In the genomic region with DNA sequence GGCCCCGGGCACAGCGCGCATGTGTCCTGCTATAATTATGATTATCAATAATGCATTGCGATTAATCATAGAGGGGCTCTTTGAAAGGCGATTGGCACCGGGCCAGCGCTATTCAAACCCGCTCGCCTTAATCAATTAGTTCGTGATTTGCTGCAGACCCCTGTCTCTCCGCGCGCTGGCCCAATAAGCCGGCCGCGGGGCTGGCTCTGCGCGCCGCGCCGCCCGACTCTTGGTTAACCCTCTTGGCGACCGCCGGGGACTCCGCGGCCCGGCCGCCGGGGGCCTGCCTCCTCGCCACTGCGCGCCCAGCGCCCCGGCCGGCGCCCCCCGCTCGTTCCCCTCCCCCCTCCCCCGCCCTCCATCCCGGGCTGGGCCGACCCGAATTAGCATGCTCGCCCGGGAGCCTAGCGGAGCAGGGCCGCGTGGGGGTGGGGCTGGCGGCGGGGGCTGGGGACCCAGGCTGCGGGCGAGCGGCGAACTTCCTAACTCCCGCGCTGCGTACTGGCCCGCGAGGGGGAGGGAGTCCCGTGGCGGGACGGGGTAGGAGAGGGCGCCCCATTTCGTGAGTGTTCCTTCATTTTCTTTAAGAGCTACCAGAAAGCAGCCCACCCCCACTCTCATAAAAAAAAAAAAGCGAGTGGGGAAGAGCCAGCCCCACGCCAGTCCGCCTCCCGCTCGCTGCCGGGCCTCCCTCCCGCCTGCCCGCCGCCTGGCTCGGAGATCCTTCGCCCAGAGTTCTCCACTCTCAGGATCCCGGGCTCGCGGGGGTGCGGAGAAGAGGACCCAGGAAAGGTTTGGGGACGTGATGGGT, we compare ENCODE assay signal across 9 mouse cellular contexts. TPM values are rescaled to one million over a fixed set of nuclear protein-coding genes. Genes with fewer than 3 reads are reported as not detected.
A peak's percentile ranks its signal among the peaks of the same experiment; 100 is the strongest.
DNase-seq lines count a peak whose midpoint lies in the region; ATAC-seq and TF ChIP-seq lines count a peak whose summit lies in the region.
"Had no signal": no experiment of that assay in that cellular context is flagged by ENCODE, and none has a peak within 500 bp of the region (broad histone marks: within the 10 kb centered on the region; RNA-seq: fewer than 3 reads in every experiment).

No protein-coding gene starts in this region.

- H3K4me2 ChIP-seq in embryonic facial prominence, embryonic 14.5 days (ENCODE audit: low read depth, low read length): peak overlapping the region; percentile 86
- peak overlapping the region; percentile 54 for H3K4me2 ChIP-seq in liver, embryonic 16.5 days (ENCODE audit: low read depth, low read length)

- TF ChIP-seq POLR2A in small intestine, adult 2 months (IDR thresholded peaks at IDR 0.05; ENCODE audit: low read depth, low read length): no peak

- 1% methylated on average over 23 of the region's 80 CpGs for WGBS in embryonic facial prominence, embryonic 14.5 days
- WGBS in liver, embryonic 16.5 days (ENCODE audit: insufficient replicate concordance): under 1% methylated on average over 67 of the region's 80 CpGs
- 1% methylated on average over 80 of the region's 80 CpGs for WGBS in small intestine, adult 2 months

- H3K9me3 ChIP-seq in embryonic facial prominence, embryonic 14.5 days (ENCODE audit: control insufficient read depth, low read length): no peaks in the 10 kb centered on the region
- no peaks in the 10 kb centered on the region for H3K9me3 ChIP-seq in liver, embryonic 16.5 days (replicated peaks; ENCODE audit: control insufficient read depth, low read length)

- H3K36me3 ChIP-seq in embryonic facial prominence, embryonic 14.5 days (ENCODE audit: control insufficient read depth, insufficient read depth, low read length): no peaks in the 10 kb centered on the region
- H3K36me3 ChIP-seq in liver, embryonic 16.5 days (ENCODE audit: control insufficient read depth, insufficient read depth): no peaks in the 10 kb centered on the region
- H3K36me3 ChIP-seq in small intestine, adult 2 months (ENCODE audit: control insufficient read depth, insufficient read depth, low read length): no peaks in the 10 kb centered on the region

- TF ChIP-seq CTCF in layer of hippocampus, adult 2 months (conservative IDR thresholded peaks at IDR 0.05): no peak; the same call in 1 of the 2 replicates
- no peak for TF ChIP-seq CTCF in small intestine, adult 2 months (IDR thresholded peaks at IDR 0.05; ENCODE audit: extremely low read depth, insufficient read length, insufficient replicate concordance, low read depth, low read length)

- ATAC-seq in embryonic facial prominence, embryonic 14.5 days (ENCODE audit: low read depth): peak; percentile 80
- ATAC-seq in liver, embryonic 16.5 days (ENCODE audit: low read depth): peak; percentile 66

- H3K9ac ChIP-seq in embryonic facial prominence, embryonic 14.5 days (ENCODE audit: low read depth, low read length): peak overlapping the region; percentile 70
- H3K9ac ChIP-seq in liver, embryonic 16.5 days (ENCODE audit: low read depth, low read length): peak overlapping the region; percentile 58; the same call in 1 of the 2 replicates

- intact Hi-C loops in heart, postnatal 25 days (cut with DNase I): no loop called here

- no peak overlapping the region for H3K27ac ChIP-seq in embryonic facial prominence, embryonic 14.5 days (replicated peaks; ENCODE audit: low read depth, low read length)
- peak overlapping the region; percentile 93 for H3K27ac ChIP-seq in layer of hippocampus, adult 2 months
- peak overlapping the region; percentile 79 for H3K27ac ChIP-seq in liver, embryonic 16.5 days (ENCODE audit: low read length)
- H3K27ac ChIP-seq in small intestine, adult 2 months (ENCODE audit: insufficient read depth, low read depth, low read length): no peak overlapping the region; the same call in 1 of the 2 replicates

- H3K4me3 ChIP-seq in embryonic facial prominence, embryonic 14.5 days (ENCODE audit: low read depth, low read length): peak overlapping the region; percentile 50
- H3K4me3 ChIP-seq in layer of hippocampus, adult 2 months: peak overlapping the region; percentile 64
- peak overlapping the region; percentile 57 for H3K4me3 ChIP-seq in liver, embryonic 16.5 days (ENCODE audit: low read depth, low read length)
- H3K4me3 ChIP-seq in small intestine, adult 2 months (ENCODE audit: low read depth, low read length): peak overlapping the region; percentile 53

- peak; percentile 33 for DNase-seq in gastrocnemius, postnatal 10 days
- DNase-seq in gastrocnemius, postnatal 25 days: no peak
- DNase-seq in embryonic facial prominence, embryonic 14.5 days (ENCODE audit: low spot score): peak; percentile 81
- DNase-seq in heart, postnatal 25 days (ENCODE audit: low spot score): peak; percentile 24
- DNase-seq in layer of hippocampus, adult 2 months (ENCODE audit: low spot score in 2 of 2): peak; percentile 68 to 82
- no peak for DNase-seq in thymus, postnatal 0 days (ENCODE audit: low spot score)

- no peaks in the 10 kb centered on the region for H3K4me1 ChIP-seq in embryonic facial prominence, embryonic 14.5 days (ENCODE audit: control insufficient read depth, insufficient read depth, low read length)
- H3K4me1 ChIP-seq in liver, embryonic 16.5 days (ENCODE audit: control insufficient read depth, low read depth, low read length): peaks cover under 1% of the 10 kb centered on the region
- no peaks in the 10 kb centered on the region; the same call in 1 of the 2 replicates for H3K4me1 ChIP-seq in small intestine, adult 2 months (ENCODE audit: control insufficient read depth, insufficient read depth, insufficient read length, low read length)

- peaks cover 95% of the 10 kb centered on the region for H3K27me3 ChIP-seq in embryonic facial prominence, embryonic 14.5 days (replicated peaks; ENCODE audit: control insufficient read depth, insufficient read depth, low read length)
- peaks cover 81% of the 10 kb centered on the region for H3K27me3 ChIP-seq in liver, embryonic 16.5 days (ENCODE audit: control insufficient read depth, insufficient read depth, low read depth, low read length)
- peaks cover 74% of the 10 kb centered on the region for H3K27me3 ChIP-seq in small intestine, adult 2 months (ENCODE audit: control insufficient read depth, insufficient read depth, low read length)
- H3K27me3 ChIP-seq: CH12.LX had no signal

RNA-seq across cellular contexts. Expression of a gene that starts 1.2 kb away (rescaled TPM):
- under 1 TPM; 0.07 to 0.16 TPM for total RNA-seq in gastrocnemius, postnatal 10 days (2021)
- not detected for total RNA-seq in gastrocnemius, postnatal 25 days (2021)
- 1.2 and 1.3 TPM in 2 replicates for polyA plus RNA-seq in embryonic facial prominence, embryonic 14.5 days (2014; fragmentation: Nextera tagmentation; extraction: Ambion mirVana)
- total RNA-seq in heart, postnatal 25 days (2021): 1 to 10 TPM; 1.3 to 1.5 TPM
- 10 to 100 TPM; 12.9 to 13.7 TPM for total RNA-seq in layer of hippocampus, adult 2 months (2021)
- 1.3 TPM in 2 replicates for polyA plus RNA-seq in liver, embryonic 16.5 days (2015; fragmentation: Nextera tagmentation; extraction: Ambion mirVana)
- polyA plus RNA-seq in small intestine, adult 2 months (2012; rRNA removed): 0.56 and 1.2 TPM in 2 replicates
- polyA plus RNA-seq in thymus, postnatal 0 days (2015; fragmentation: Nextera tagmentation; extraction: Ambion mirVana): 0.03 TPM in 1 of 2 replicates, not detected in the other
- total RNA-seq: CH12.LX had no signal

Comparison
In these comparisons a context has a peak if more than half of its experiments do, and no peak if none do; other contexts are left out.
1. DNase-seq: peak in gastrocnemius, postnatal 10 days (single experiment), embryonic facial prominence, embryonic 14.5 days (single experiment), heart, postnatal 25 days (single experiment) and layer of hippocampus, adult 2 months (2 of 2); none in gastrocnemius, postnatal 25 days (single experiment) and thymus, postnatal 0 days (single experiment).
2. H3K27ac ChIP-seq: peak in layer of hippocampus, adult 2 months (single experiment) and liver, embryonic 16.5 days (single experiment); none in embryonic facial prominence, embryonic 14.5 days (single experiment) and small intestine, adult 2 months (single experiment).
3. RNA of a gene that starts 1.2 kb away (total RNA-seq): 12.9 to 13.7 TPM in layer of hippocampus, adult 2 months; 1.3 to 1.5 TPM in heart, postnatal 25 days, 0.07 to 0.16 TPM in gastrocnemius, postnatal 10 days and not detected in gastrocnemius, postnatal 25 days; every median in the first group is over 4 times any median in the second.
4. Peak in every context shown above with its lines, with median percentiles within 50 percentile points of each other: H3K4me3 ChIP-seq.